Mouse (Mus musculus) large intestine, adult 2 months (tissue): ENCODE results near the gene Olfr1124. TPM values are rescaled to one million over a fixed set of nuclear protein-coding genes. Genes with fewer than 3 reads are reported as not detected.
"Not testable (repeated sequence)": the region's sequence is repeated elsewhere in the genome, so short reads cannot be mapped to it uniquely, and the experiment has no call there.

Source experiments
- DNase-seq: peaks from one replicate; pipeline ENCODE4 v3.0.0-alpha.2; 2012; ENCODE audit warnings: low read depth, low spot score
- WGBS: fragments of 180-500 bp; shearing (Covaris S2); methylation state at CpG from one replicate; pipeline ENCODE4 v1.1.7; 2018; 5-methylcytosine and 5-hydroxymethylcytosine counted together
- polyA plus RNA-seq: library from polyadenylated mRNA; depleted of rRNA; stranded (reverse); fragments of >200 nt; gene quantifications from 2 replicates; pipeline ENCODE4 v1.2.3, GENCODE M21; 2012; rRNA removed

Gene Olfr1124
- polyA plus RNA-seq: not detected in 2 replicates

- no peak for DNase-seq
- 90% methylated on average over 1 of the region's 1 CpGs for WGBS
Measured at GRCm38 (mm10) chr2:87429975-87430374, at the start of gene Olfr1124. Olfr1124 (plus strand) TSS chr2:87430275.

DNA sequence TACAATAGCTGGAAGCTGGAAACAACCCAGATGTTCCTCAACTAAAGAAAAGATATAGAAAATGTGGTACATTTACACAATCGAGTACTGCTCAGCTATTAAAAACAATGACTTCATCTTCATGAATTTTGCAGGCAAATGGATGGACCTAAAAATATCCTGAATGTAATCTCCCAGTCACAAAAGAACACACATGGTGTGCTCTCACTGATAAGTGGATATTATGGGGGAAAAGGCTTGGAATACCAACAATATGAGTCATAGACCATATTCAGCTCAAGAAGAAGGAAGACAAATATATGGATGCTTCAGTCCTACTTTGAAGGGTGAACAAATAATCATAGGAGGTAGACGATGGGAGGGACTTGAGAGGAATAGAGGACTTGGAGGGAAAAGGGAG is 46.1 kb upstream of the Olfr1124 start:
- 68% methylated on average over 2 of the region's 2 CpGs for WGBS
- no peak for DNase-seq

GRCm38 (mm10) chr2:87385549-87385948 is 44.5 kb upstream of the Olfr1124 start, which contains the start of gene Olfr1122:
Olfr1122 (plus strand) TSS chr2:87385849.
- no peak for DNase-seq
- WGBS: 62% methylated on average over 2 of the region's 2 CpGs

- DNase-seq: not testable (repeated sequence)
- 90% methylated on average over 5 of the region's 5 CpGs for WGBS
Measured at GRCm38 (mm10) chr2:87393605-87394004, 36.5 kb upstream of the Olfr1124 start.

DNA sequence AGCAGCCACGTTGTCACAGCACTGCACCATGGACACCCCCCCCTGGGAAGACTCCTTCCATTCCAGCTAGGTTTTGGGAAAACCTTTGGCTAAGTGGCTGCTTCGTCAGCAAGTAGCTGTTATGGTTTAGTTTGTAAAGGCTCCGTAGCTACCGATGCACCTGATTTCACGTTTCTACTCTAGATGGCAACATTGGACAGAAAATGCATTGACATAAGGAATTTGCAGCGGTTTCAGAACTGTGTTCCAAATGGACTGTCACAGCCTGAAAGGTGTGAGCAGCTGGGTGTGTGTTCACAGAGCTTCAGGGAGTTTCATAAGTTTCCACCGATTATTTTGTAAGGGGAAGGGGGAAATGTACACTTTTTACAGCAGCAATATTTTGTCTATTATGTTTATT is 35.4 kb upstream of the Olfr1124 start:
- not testable (repeated sequence) for DNase-seq
- WGBS: 78% methylated on average over 7 of the region's 7 CpGs

DNA sequence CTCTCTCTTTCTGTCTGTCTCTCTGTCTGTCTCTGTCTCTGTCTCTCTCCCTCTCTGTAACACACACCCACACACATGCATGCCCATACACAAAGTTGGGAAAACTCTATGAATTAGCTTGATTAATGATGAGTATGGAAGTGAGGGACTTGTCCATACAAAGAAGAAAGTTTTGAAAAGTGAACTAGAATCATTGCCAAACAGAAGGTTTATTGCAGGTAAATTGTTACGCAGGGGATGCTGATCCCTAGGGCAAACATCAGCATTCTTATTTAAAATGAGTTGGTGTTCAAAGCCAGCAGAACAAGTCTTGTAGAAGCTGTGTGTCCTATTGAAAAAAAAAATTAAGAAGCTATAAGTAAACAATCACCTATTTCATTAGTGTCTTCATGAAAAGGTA is 13.7 kb upstream of the Olfr1124 start, which contains the start of gene Olfr1123:
Gene Olfr1123 (plus strand): TSS at position 301 of the 400 bp plus-strand sequence.
- DNase-seq: no peak
- WGBS: 62% methylated on average over 1 of the region's 1 CpGs

DNA sequence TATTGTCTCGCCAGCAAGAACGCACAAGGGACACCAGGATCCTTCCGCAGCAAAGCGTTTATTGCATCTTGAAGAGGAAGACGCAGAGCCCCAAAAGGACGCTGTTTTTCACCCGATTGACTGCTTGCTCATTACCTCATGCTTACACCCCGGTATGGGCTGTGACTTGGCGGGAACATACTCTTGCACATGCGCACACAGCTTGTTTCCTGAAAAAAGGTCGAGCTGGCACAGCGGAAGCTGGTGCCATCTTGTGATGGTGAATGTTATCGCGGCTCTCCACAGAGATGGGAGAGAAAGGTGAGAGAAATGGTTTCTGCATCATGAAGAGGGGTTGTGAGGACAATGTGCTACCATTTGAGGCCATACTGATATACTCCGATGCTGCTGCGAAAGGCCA is 7.7 kb downstream of the Olfr1124 start:
- 88% methylated on average over 16 of the region's 16 CpGs for WGBS
- DNase-seq: no peak

DNA sequence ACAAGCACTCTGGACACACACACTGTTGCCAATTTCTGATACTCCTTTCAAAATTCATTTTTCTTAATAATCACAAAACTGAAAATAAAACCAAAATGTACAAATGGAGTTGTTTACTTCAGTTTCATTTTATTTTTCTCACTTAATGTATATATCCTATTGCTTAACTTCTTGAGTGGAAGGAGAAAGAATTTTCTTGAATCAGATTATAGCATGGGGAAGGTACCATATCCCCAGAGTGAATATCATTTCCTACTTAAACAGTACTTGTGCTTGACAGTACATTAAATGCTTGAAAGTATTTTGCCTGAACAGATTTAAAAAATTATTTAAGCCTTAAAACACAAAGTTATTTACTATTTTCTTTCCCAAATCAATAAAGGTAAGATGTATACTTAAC is 23.6 kb downstream of the Olfr1124 start, which contains the start of gene Olfr1126:
Gene Olfr1126 (plus strand): TSS at position 301 of the 400 bp plus-strand sequence.
- no peak for DNase-seq

GRCm38 (mm10) chr2:87461769-87462168 is 31.7 kb downstream of the Olfr1124 start:
- no peak for DNase-seq
- WGBS: 86% methylated on average over 4 of the region's 4 CpGs

DNA sequence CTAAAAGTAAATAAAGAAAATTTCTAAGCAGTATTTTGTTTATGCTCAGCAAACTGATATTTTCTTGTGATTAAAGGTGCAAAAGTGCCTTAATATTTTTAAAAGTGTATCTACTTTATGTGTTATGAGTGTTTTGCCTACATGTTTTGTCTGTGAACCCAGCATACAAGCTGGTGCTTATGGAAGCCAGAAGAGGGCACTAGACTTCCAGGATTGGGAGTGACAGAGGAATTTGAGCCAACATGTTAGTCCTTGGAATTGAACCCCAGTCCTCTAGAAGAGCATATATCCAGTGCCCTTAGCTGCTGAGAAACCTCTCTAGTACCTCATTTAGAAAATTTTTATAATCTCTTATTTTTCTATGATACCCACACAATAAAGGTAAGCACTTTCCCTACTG is 50.1 kb downstream of the Olfr1124 start:
- no peak for DNase-seq

DNA sequence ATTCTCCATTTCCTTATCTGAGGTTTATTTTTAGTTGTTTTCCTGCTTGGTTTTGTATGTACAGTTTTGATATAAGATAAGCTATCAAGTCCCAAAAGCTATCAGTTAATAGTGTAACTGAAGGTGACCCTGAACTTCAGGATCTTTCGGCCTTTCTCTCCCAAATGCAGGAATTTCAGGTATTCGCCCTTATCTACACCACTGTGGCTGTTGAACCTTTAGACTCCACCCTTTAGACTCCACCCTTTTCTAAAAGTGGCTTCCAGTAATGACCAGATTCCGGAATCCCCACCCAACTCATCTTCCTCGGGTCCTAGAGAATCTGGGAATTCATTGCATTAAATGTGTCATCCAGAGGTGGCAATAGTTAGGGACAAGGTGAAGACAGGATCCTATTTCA is 51.1 kb downstream of the Olfr1124 start:
- WGBS: 75% methylated on average over 4 of the region's 4 CpGs
- no peak for DNase-seq

GRCm38 (mm10) chr2:87482276-87482675 is 52.2 kb downstream of the Olfr1124 start:
- no peak for DNase-seq
- WGBS: 63% methylated on average over 2 of the region's 2 CpGs

Other genes with a start within 250 kb of the Olfr1124 start
- not detected in 2 replicates for gene Olfr1112, start 242.5 kb upstream of the Olfr1124 start, polyA plus RNA-seq
- gene Olfr1113, start 221.3 kb upstream of the Olfr1124 start, polyA plus RNA-seq: not detected in 2 replicates
- not detected in 2 replicates for gene Olfr1115, start 182.3 kb upstream of the Olfr1124 start, polyA plus RNA-seq
- not detected in 2 replicates for gene Olfr1116, start 162.7 kb upstream of the Olfr1124 start, polyA plus RNA-seq
- gene Olfr1118, start 122.7 kb upstream of the Olfr1124 start, polyA plus RNA-seq: not detected in 2 replicates
- not detected in 2 replicates for gene Olfr1120, start 75.5 kb upstream of the Olfr1124 start, polyA plus RNA-seq
- not detected in 2 replicates for gene Olfr1121, start 60.4 kb upstream of the Olfr1124 start, polyA plus RNA-seq
- gene Olfr1122, start 44.4 kb upstream of the Olfr1124 start, polyA plus RNA-seq: not detected in 2 replicates
- not detected in 2 replicates for gene Olfr1123, start 13.6 kb upstream of the Olfr1124 start, polyA plus RNA-seq
- gene Olfr1126, start 23.7 kb downstream of the Olfr1124 start, polyA plus RNA-seq: not detected in 2 replicates
- gene Pramel7, start 66.8 kb downstream of the Olfr1124 start, polyA plus RNA-seq: not detected in 2 replicates
- not detected in 2 replicates for gene Pramel6, start 76.3 kb downstream of the Olfr1124 start, polyA plus RNA-seq
- gene Olfr153, start 101.5 kb downstream of the Olfr1124 start, polyA plus RNA-seq: not detected in 2 replicates
- not detected in 2 replicates for gene Olfr1128, start 115.3 kb downstream of the Olfr1124 start, polyA plus RNA-seq
- gene Olfr1129, start 143.6 kb downstream of the Olfr1124 start, polyA plus RNA-seq: not detected in 2 replicates
- gene Olfr1130, start 175.9 kb downstream of the Olfr1124 start, polyA plus RNA-seq: not detected in 2 replicates
- not detected in 2 replicates for gene Olfr1131, start 196.8 kb downstream of the Olfr1124 start, polyA plus RNA-seq
- gene Olfr1132, start 207.3 kb downstream of the Olfr1124 start, polyA plus RNA-seq: not detected in 2 replicates
- not detected in 2 replicates for gene Olfr1133, start 217.1 kb downstream of the Olfr1124 start, polyA plus RNA-seq
- gene Olfr1134, start 228.2 kb downstream of the Olfr1124 start, polyA plus RNA-seq: not detected in 2 replicates
- gene Olfr1135, start 243.4 kb downstream of the Olfr1124 start, polyA plus RNA-seq: not detected in 2 replicates